Mouse (Mus musculus): Measurements from ENCODE around the gene 4930438A08Rik.

- no peak for TF ChIP-seq POLR2A (IDR thresholded peaks at IDR 0.05; ENCODE audit: extremely low read depth, insufficient read depth, low read length)
- TF ChIP-seq CTCF (IDR thresholded peaks at IDR 0.05; ENCODE audit: low read depth, low read length) = no peak
Observed at GRCm38 (mm10) chr11:58274572-58274971, at the start of gene 4930438A08Rik.
